Mouse (Mus musculus): ENCODE data around the gene Narf. TPM values are rescaled to one million over a fixed set of nuclear protein-coding genes. Genes with fewer than 3 reads are reported as not detected.

Narf gene
- polyA plus RNA-seq, 1 experiment from 2014 or later: 81.5 TPM

DNA sequence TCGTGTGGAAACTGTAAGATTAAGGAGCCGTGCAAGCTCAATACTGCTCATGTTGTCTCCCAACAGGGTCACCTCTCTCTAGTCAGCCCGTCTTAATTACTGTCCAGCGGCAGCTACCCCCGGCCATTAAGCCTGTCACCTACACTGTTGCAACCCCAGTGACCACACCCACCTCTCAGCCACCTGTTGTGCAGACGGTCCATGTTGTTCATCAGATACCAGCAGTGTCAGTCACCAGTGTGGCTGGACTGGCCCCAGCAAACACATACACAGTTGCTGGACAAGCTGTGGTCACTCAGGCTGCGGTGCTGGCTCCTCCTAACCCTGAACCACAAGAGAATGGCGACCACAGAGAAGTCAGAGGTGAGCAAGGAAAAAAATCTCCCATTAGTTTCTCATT lies 61.4 kb downstream of the Narf start:
- no peak; the same call in 1 of the 2 replicates for ATAC-seq (replicated peaks; ENCODE audit: low FRiP score)
- H3K4me1 ChIP-seq (replicated peaks; ENCODE audit: control insufficient read depth, insufficient read depth, low read length): no peaks in the 10 kb centered on the region
- no peaks in the 10 kb centered on the region for H3K9me3 ChIP-seq (ENCODE audit: control insufficient read depth, low read length)
- H3K4me3 ChIP-seq (ENCODE audit: low read depth, low read length): no peak overlapping the region
- no peak overlapping the region for H3K4me2 ChIP-seq
- H3K36me3 ChIP-seq (ENCODE audit: control insufficient read depth, insufficient read depth, low read length): peaks cover 47% of the 10 kb centered on the region
- WGBS: 96% methylated on average over 8 of the region's 8 CpGs
- H3K27ac ChIP-seq (ENCODE audit: low read depth, low read length): no peak overlapping the region
- no peak for DNase-seq (ENCODE audit: low spot score)
- H3K9ac ChIP-seq (ENCODE audit: low read depth, low read length): no peak overlapping the region
- no peaks in the 10 kb centered on the region for H3K27me3 ChIP-seq (replicated peaks; ENCODE audit: control insufficient read depth, insufficient read depth, low read length)

DNA sequence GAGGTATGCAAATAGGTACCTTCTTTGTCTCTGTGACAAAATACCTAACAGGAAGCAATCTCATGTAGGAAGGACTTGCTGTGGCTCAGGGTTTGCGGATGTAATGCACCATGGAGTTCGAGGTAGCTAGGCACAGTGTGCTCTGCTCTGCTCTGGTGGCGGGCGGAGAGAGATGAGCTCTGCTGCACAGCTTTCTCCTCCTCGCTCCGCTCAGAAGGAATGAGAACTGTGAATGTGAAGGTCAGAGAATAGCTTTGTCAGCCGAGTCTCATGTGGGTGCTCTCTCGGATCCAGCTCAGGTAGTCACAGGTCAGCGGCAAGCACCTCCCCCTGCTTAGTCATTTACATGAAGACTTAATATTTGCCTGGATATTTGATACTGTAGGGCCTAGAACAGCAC lies 63.2 kb downstream of the Narf start:
- no peak overlapping the region for H3K4me2 ChIP-seq
- H3K36me3 ChIP-seq (ENCODE audit: control insufficient read depth, insufficient read depth, low read length): peaks cover 51% of the 10 kb centered on the region
- DNase-seq (ENCODE audit: low spot score) (no peak), ATAC-seq (replicated peaks; ENCODE audit: low FRiP score) (no peak)
- H3K4me1 ChIP-seq (replicated peaks; ENCODE audit: control insufficient read depth, insufficient read depth, low read length): no peaks in the 10 kb centered on the region
- WGBS: 92% methylated on average over 9 of the region's 9 CpGs
- no peak overlapping the region for H3K27ac ChIP-seq (ENCODE audit: low read depth, low read length)
- no peak overlapping the region for H3K9ac ChIP-seq (ENCODE audit: low read depth, low read length)
- H3K4me3 ChIP-seq (ENCODE audit: low read depth, low read length): no peak overlapping the region
- H3K27me3 ChIP-seq (replicated peaks; ENCODE audit: control insufficient read depth, insufficient read depth, low read length): no peaks in the 10 kb centered on the region
- H3K9me3 ChIP-seq (ENCODE audit: control insufficient read depth, low read length): no peaks in the 10 kb centered on the region

DNA sequence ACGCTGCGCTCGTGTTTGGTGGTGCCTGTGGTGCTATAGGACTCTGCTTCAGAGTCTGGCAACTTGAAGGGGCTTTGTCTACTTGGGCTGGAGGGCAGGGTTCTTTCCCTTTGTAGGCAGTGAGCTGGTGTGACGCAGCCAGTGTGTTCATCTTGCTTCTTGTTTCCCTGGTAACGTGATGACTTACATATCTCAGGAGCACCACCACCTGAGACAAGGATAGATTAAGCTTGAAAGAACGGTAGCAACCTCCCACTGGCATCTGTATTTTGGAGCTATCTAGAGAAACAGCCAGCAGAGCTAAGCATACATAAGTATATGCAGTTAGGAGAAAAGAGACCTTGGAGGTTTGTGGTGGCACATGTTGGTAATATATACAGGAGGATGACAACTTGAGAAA lies 68.3 kb downstream of the Narf start:
- Histone ChIP-seq H3K27ac (ENCODE audit: low read depth, low read length) (no peak overlapping the region), H3K36me3 (ENCODE audit: control insufficient read depth, insufficient read depth, low read length) (peaks cover 52% of the 10 kb centered on the region), H3K4me3 (ENCODE audit: low read depth, low read length) (no peak overlapping the region), H3K9ac (ENCODE audit: low read depth, low read length) (no peak overlapping the region), H3K4me1 (replicated peaks; ENCODE audit: control insufficient read depth, insufficient read depth, low read length) (no peaks in the 10 kb centered on the region), H3K27me3 (replicated peaks; ENCODE audit: control insufficient read depth, insufficient read depth, low read length) (no peaks in the 10 kb centered on the region), H3K4me2 (no peak overlapping the region), H3K9me3 (ENCODE audit: control insufficient read depth, low read length) (0 out of 2 replicates have a peak, but pooled peaks cover 1% of the 10 kb centered on the region)
- no peak for ATAC-seq (replicated peaks; ENCODE audit: low FRiP score)
- 91% methylated on average over 6 of the region's 6 CpGs for WGBS
- DNase-seq (ENCODE audit: low spot score): no peak

Other genes starting within 250 kb of the Narf start
- 62.2 and 66.5 TPM in 2 replicates for gene Csnk1d, start 245.9 kb upstream of the Narf start, polyA plus RNA-seq (2014; fragmentation: Nextera tagmentation; extraction: Ambion mirVana)
- 0.18 TPM in 2 replicates for gene Cd7, start 197.8 kb upstream of the Narf start, polyA plus RNA-seq (2014; fragmentation: Nextera tagmentation; extraction: Ambion mirVana)
- not detected in 2 replicates for gene Sectm1b, start 173.7 kb upstream of the Narf start, polyA plus RNA-seq (2014; fragmentation: Nextera tagmentation; extraction: Ambion mirVana)
- gene Sectm1a, start 156.0 kb upstream of the Narf start, polyA plus RNA-seq (2014; fragmentation: Nextera tagmentation; extraction: Ambion mirVana): 0.32 and 0.86 TPM in 2 replicates
- 0.29 TPM in 1 of 2 replicates, not detected in the other for gene Tex19.2, start 118.6 kb upstream of the Narf start, polyA plus RNA-seq (2014; fragmentation: Nextera tagmentation; extraction: Ambion mirVana)
- gene Tex19.1, start 91.1 kb upstream of the Narf start, polyA plus RNA-seq (2014; fragmentation: Nextera tagmentation; extraction: Ambion mirVana): 0.43 and 0.44 TPM in 2 replicates
- gene Uts2r, start 77.0 kb upstream of the Narf start, polyA plus RNA-seq (2014; fragmentation: Nextera tagmentation; extraction: Ambion mirVana): not detected in 2 replicates
- 5.1 and 5.6 TPM in 2 replicates for gene Hexdc, start 32.8 kb upstream of the Narf start, polyA plus RNA-seq (2014; fragmentation: Nextera tagmentation; extraction: Ambion mirVana)
- gene Ogfod3, start 32.5 kb upstream of the Narf start, polyA plus RNA-seq (2014; fragmentation: Nextera tagmentation; extraction: Ambion mirVana): 21.7 and 23.4 TPM in 2 replicates
- 35.1 and 38.2 TPM in 2 replicates for gene Cybc1, start 7.9 kb upstream of the Narf start, polyA plus RNA-seq (2014; fragmentation: Nextera tagmentation; extraction: Ambion mirVana)
- gene Foxk2, start 22.7 kb downstream of the Narf start, polyA plus RNA-seq (2014; fragmentation: Nextera tagmentation; extraction: Ambion mirVana): 9.3 and 10.7 TPM in 2 replicates
- gene Wdr45b, start 117.2 kb downstream of the Narf start, polyA plus RNA-seq (2014; fragmentation: Nextera tagmentation; extraction: Ambion mirVana): 53.3 and 55.4 TPM in 2 replicates
- 0.94 and 1.2 TPM in 2 replicates for gene Rab40b, start 151.0 kb downstream of the Narf start, polyA plus RNA-seq (2014; fragmentation: Nextera tagmentation; extraction: Ambion mirVana)
- gene Fn3krp, start 184.1 kb downstream of the Narf start, polyA plus RNA-seq (2014; fragmentation: Nextera tagmentation; extraction: Ambion mirVana): 8.6 and 10.5 TPM in 2 replicates
- gene Fn3k, start 197.7 kb downstream of the Narf start, polyA plus RNA-seq (2014; fragmentation: Nextera tagmentation; extraction: Ambion mirVana): 4.7 and 7.8 TPM in 2 replicates
- 35.9 and 37.7 TPM in 2 replicates for gene Tbcd, start 214.7 kb downstream of the Narf start, polyA plus RNA-seq (2014; fragmentation: Nextera tagmentation; extraction: Ambion mirVana)